Mouse (Mus musculus) bone marrow, adult 2 months (tissue): ENCODE results near the gene Akirin2. TPM values are rescaled to one million over a fixed set of nuclear protein-coding genes. Genes with fewer than 3 reads are reported as not detected.
A peak's percentile ranks its signal among the peaks of the same experiment; 100 is the strongest.

ENCODE experiments used
- H3K27ac ChIP-seq: fragments of 200-500 bp; 2 replicates; pipeline ENCODE4 v1.5.1; 2012; ENCODE audit warnings: low read depth, mild to moderate bottlenecking, control low read depth, inconsistent platforms, low read length; ENCODE audit not compliant: control insufficient read depth, poor library complexity, insufficient read depth
- H3K4me1 ChIP-seq: fragments of 200-500 bp; 2 replicates; pipeline ENCODE4 v1.6.1; 2011; ENCODE audit warnings: low read length; ENCODE audit not compliant: control insufficient read depth, insufficient read depth
- H3K4me3 ChIP-seq: fragments of 200-500 bp; replicated peaks from 2 replicates; pipeline ENCODE3; 2011; ENCODE audit warnings: mild to moderate bottlenecking, low read depth, low read length, control low read depth; ENCODE audit not compliant: control insufficient read depth
- CTCF ChIP-seq: fragments of 200-500 bp; IDR thresholded peaks from 2 replicates; pipeline ENCODE4 v1.5.1; 2011; ENCODE audit warnings: low read length, control low read depth; ENCODE audit not compliant: control insufficient read depth, insufficient read depth
- POLR2A ChIP-seq: fragments of 200-500 bp; IDR thresholded peaks from 2 replicates; pipeline ENCODE4 v1.6.1; 2011; ENCODE audit warnings: low read depth, mild to moderate bottlenecking, control low read depth, low read length, borderline replicate concordance; ENCODE audit not compliant: control insufficient read depth
- WGBS: fragments of 180-500 bp; shearing (Covaris S2); methylation state at CpG from one replicate; pipeline ENCODE4 v1.1.7; 2018; 5-methylcytosine and 5-hydroxymethylcytosine counted together
- polyA plus RNA-seq: library from polyadenylated mRNA; stranded (reverse); fragments of >200 nt; gene quantifications from 2 replicates; pipeline ENCODE4 v1.2.4, GENCODE M21; 2011; ENCODE audit warnings: low replicate concordance; ENCODE audit not compliant: missing spikeins, insufficient read depth, insufficient read length

The Akirin2 gene
- polyA plus RNA-seq, 1 experiment, result 50.4 TPM

DNA sequence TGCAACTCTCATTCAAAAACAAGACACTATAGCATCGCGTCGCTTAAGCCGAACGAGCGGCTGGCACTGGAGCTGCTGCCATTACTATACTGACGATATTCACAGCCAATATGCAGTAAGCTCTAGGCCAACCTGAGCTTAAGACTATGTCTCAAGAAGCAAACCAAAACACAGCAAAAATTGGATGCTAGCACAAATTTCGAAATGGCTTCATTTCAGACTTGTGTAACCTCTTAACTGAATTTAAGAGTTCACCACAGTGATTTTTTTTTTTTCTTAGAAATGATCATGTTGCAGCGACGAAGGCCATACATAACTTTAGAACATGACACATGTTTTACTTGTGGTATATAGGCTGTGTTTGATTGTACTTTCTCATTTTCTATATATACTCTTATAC lies 55.9 kb downstream of the Akirin2 start:
- Histone ChIP-seq H3K4me3 (no peak overlapping the region), H3K27ac (no peak overlapping the region), H3K4me1 (no peaks in the 10 kb centered on the region)
- TF ChIP-seq POLR2A (no peak), CTCF (no peak)
- WGBS, result 87% methylated on average over 10 of the region's 10 CpGs

DNA sequence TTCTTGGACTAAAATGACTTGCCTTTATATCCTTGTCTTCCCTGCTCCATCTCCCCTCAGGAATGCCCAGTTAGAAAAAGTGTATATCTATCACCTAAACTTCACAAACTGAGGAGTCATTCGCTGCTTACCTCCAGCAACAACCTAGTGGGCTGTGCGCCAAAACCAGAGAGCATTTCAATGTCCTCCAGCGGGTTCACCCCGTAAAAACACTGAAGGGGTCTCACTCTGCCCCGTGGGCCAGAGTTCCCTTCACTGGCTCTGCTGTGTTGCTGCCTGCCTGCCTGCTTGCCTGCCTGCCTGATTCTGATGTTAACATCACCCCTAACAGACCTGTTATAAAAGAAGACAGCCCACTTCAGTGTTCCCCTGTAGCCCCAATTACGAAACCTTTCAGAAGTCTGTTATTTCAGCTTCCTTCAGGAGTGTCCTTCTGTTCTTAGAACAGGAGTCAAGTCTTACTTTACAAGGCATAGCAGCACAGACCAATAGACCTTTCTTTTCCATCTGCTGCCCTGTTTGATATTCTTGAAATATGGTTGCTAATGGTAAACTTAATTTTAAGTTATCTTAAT lies 62.9 kb downstream of the Akirin2 start:
- no peak overlapping the region for H3K27ac ChIP-seq
- peaks cover 3% of the 10 kb centered on the region; the same call in 1 of the 2 replicates for H3K4me1 ChIP-seq
- WGBS, result 25% methylated on average over 6 of the region's 6 CpGs
- H3K4me3 ChIP-seq, result peak overlapping the region; percentile 35
- TF ChIP-seq CTCF, result no peak
- no peak for TF ChIP-seq POLR2A

- TF ChIP-seq POLR2A (peak; percentile 89), CTCF (peak; percentile 15; the same call in 1 of the 2 replicates)
- H3K4me3 ChIP-seq, result peak within 1 kb of the TSS; percentile 99
- H3K27ac ChIP-seq, result peak within 1 kb of the TSS; percentile 90
- peaks cover 3% of the 10 kb centered on the region; the same call in 1 of the 2 replicates for H3K4me1 ChIP-seq
- under 1% methylated on average over 42 of the region's 42 CpGs for WGBS
These were observed 63.9 kb downstream of the Akirin2 start, which contains the start of the genes Orc3 and Rars2 for GRCm38 (mm10) chr4:34614630-34615094. Gene Orc3 (minus strand): TSS chr4:34614944. Gene Rars2 (plus strand): TSS chr4:34614957.

DNA sequence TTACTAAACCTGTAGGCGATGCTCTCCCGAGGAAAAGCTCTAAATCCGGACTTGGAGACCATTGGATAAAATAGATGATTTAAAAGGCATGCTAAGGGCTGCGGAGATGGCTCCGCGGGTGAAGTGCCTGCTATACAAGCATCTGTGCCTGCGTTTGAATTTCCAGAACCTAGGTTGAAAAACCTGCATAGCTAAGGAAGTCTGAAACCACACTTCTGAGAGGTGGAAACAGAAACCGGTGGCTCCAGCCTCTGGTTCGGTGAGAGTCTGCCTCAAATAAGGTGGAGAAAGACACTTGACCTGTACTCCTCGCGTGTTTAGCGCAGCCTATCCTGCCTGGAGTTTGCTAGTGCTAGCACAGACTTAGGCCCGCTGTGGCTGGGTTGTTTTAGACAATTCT lies 64.6 kb downstream of the Akirin2 start:
- H3K4me3 ChIP-seq, result peak overlapping the region; percentile 99
- TF ChIP-seq POLR2A (no peak), CTCF (no peak)
- H3K4me1 ChIP-seq, result peaks cover 3% of the 10 kb centered on the region; the same call in 1 of the 2 replicates
- WGBS, result under 1% methylated on average over 13 of the region's 13 CpGs
- H3K27ac ChIP-seq, result no peak overlapping the region; the same call in 1 of the 2 replicates

- 71% methylated on average over 8 of the region's 8 CpGs for WGBS
- Histone ChIP-seq H3K4me3 (no peak overlapping the region), H3K4me1 (peaks cover 3% of the 10 kb centered on the region; the same call in 1 of the 2 replicates), H3K27ac (no peak overlapping the region)
- TF ChIP-seq CTCF (no peak), POLR2A (no peak)
These were observed 65.4 kb downstream of the Akirin2 start for GRCm38 (mm10) chr4:34616146-34616545.

Other genes with a start within 250 kb of the Akirin2 start
- gene Orc3, start 64.0 kb downstream of the Akirin2 start, polyA plus RNA-seq, result 14.3 and 29.1 TPM in 2 replicates
- gene Rars2, start 64.0 kb downstream of the Akirin2 start, polyA plus RNA-seq, result 10.5 TPM in 2 replicates
- gene Slc35a1, start 136.5 kb downstream of the Akirin2 start, polyA plus RNA-seq, result 4.8 and 6.7 TPM in 2 replicates
- not detected in 2 replicates for gene Cfap206, start 179.3 kb downstream of the Akirin2 start, polyA plus RNA-seq
- gene Gm136, start 205.3 kb downstream of the Akirin2 start, polyA plus RNA-seq, result not detected in 2 replicates
- gene Smim8, start 227.5 kb downstream of the Akirin2 start, polyA plus RNA-seq, result 11.6 and 17.2 TPM in 2 replicates